Mouse (Mus musculus) cortical plate, adult 2 months (tissue): ENCODE data around the gene Tbc1d15.

Source experiments
- CTCF ChIP-seq: fragments of 200-500 bp; IDR thresholded peaks from 2 replicates; pipeline ENCODE4 v1.5.1; 2011; ENCODE audit warnings: mild to moderate bottlenecking, control low read depth, low read length; ENCODE audit not compliant: insufficient read depth; ENCODE audit errors: extremely low read depth
- POLR2A ChIP-seq: fragments of 200-500 bp; IDR thresholded peaks from 2 replicates; pipeline ENCODE4 v1.6.1; 2011; ENCODE audit warnings: mild to moderate bottlenecking, low read length, control low read depth; ENCODE audit not compliant: insufficient read depth; ENCODE audit errors: extremely low read depth

- no peak for TF ChIP-seq POLR2A
- TF ChIP-seq CTCF, result no peak
Observed at GRCm38 (mm10) chr10:115236733-115237132, 14.5 kb downstream of the Tbc1d15 start.
